Mouse (Mus musculus) CH12.LX (cell line): ENCODE data around the gene Gm21731. TPM values are rescaled to one million over a fixed set of nuclear protein-coding genes. Genes with fewer than 3 reads are reported as not detected.
"Not testable (repeated sequence)": the region's sequence is repeated elsewhere in the genome, so short reads cannot be mapped to it uniquely, and the experiment has no call there.

ENCODE experiments used
- DNase-seq: peaks from one replicate; pipeline ENCODE4 v3.0.0-alpha.2; 2013; ENCODE audit errors: extremely low read depth
- H3K27ac ChIP-seq: 2 replicates; pipeline ENCODE4 v1.5.1; 2012; ENCODE audit warnings: low read depth, mild to moderate bottlenecking, control low read depth, moderate library complexity; ENCODE audit not compliant: insufficient read depth
- H3K27me3 ChIP-seq: replicated peaks from 2 replicates; pipeline ENCODE3; 2012; ENCODE audit warnings: inconsistent platforms
- H3K36me3 ChIP-seq, 2 experiments: replicated peaks in 1 of 2; 2 replicates each; pipeline versions ENCODE3 to v1.6.1; 2012; ENCODE audit warnings: inconsistent platforms in 1 of 2, low read length in 1 of 2, mild to moderate bottlenecking in 1 of 2, mixed read lengths in 1 of 2, moderate library complexity in 1 of 2; ENCODE audit not compliant: control insufficient read depth in 1 of 2, insufficient read depth in 1 of 2
- H3K4me1 ChIP-seq, 2 experiments: 2 replicates each; pipeline ENCODE4 v1.6.1; 2012; ENCODE audit warnings: inconsistent platforms in 1 of 2, moderate library complexity in 1 of 2; ENCODE audit not compliant: insufficient read depth in 2 of 2, control insufficient read depth in 1 of 2
- H3K4me2 ChIP-seq: 2 replicates; pipeline ENCODE4 v1.6.1; 2012; ENCODE audit warnings: low read depth, mild to moderate bottlenecking, control low read depth; ENCODE audit not compliant: poor library complexity, insufficient read depth, severe bottlenecking
- H3K4me3 ChIP-seq, 3 experiments: fragments of 150-350 bp in 1 of 3; sonication (generic) in 1 of 3; replicated peaks in 1 of 3; 2 replicates each; pipeline versions ENCODE3 to v1.5.1; 2011 to 2012; ENCODE audit warnings: low read depth in 2 of 3, low read length in 2 of 3, mild to moderate bottlenecking in 2 of 3, moderate library complexity in 2 of 3, control low read depth in 1 of 3, improper control_type of control experiment in 1 of 3, inconsistent platforms in 1 of 3, mixed read lengths in 1 of 3; ENCODE audit not compliant: poor library complexity in 1 of 3
- H3K79me2 ChIP-seq: replicated peaks from 2 replicates; pipeline ENCODE4 v1.6.1; 2012; ENCODE audit warnings: mild to moderate bottlenecking, moderate library complexity; ENCODE audit not compliant: control insufficient read depth, poor library complexity, insufficient read depth, severe bottlenecking; ENCODE audit errors: extremely low read depth
- H3K9ac ChIP-seq: 2 replicates; pipeline ENCODE4 v1.6.1; 2012; ENCODE audit warnings: low read depth, mild to moderate bottlenecking, control low read depth, moderate library complexity; ENCODE audit not compliant: insufficient read depth
- H3K9me3 ChIP-seq: replicated peaks from 2 replicates; pipeline ENCODE3; 2012; ENCODE audit warnings: low read length, inconsistent platforms, mixed read lengths
- BHLHE40 ChIP-seq: IDR thresholded peaks from 2 replicates; pipeline ENCODE4 v1.6.1; 2011; ENCODE audit warnings: mild to moderate bottlenecking, low read depth, low read length, improper control_type of control experiment
- CHD2 ChIP-seq: IDR thresholded peaks from 2 replicates; pipeline ENCODE4 v1.6.1; 2011; ENCODE audit warnings: low read length, improper control_type of control experiment
- E2F4 ChIP-seq: IDR thresholded peaks from 2 replicates; pipeline ENCODE4 v1.6.1; 2011; ENCODE audit warnings: low read depth, low read length, improper control_type of control experiment; ENCODE audit not compliant: insufficient replicate concordance
- EP300 ChIP-seq: IDR thresholded peaks from 2 replicates; pipeline ENCODE4 v1.6.1; 2011; ENCODE audit warnings: low read length, improper control_type of control experiment
- ETS1 ChIP-seq: conservative IDR thresholded peaks from 2 replicates; pipeline ENCODE4 v1.6.1; 2012; ENCODE audit warnings: low read depth, mild to moderate bottlenecking, inconsistent platforms, low read length, improper control_type of control experiment, moderate library complexity
- IRF4 ChIP-seq: IDR thresholded peaks from 2 replicates; pipeline ENCODE4 v1.6.1; 2014; ENCODE audit warnings: low read depth, mild to moderate bottlenecking, inconsistent platforms, low read length, improper control_type of control experiment
- MAFK ChIP-seq: IDR thresholded peaks from 2 replicates; pipeline ENCODE4 v1.6.1; 2011; ENCODE audit warnings: low read length, improper control_type of control experiment; ENCODE audit not compliant: insufficient replicate concordance
- MAX ChIP-seq: IDR thresholded peaks from 2 replicates; pipeline ENCODE4 v1.6.1; 2011; ENCODE audit warnings: low read length, improper control_type of control experiment
- MYC ChIP-seq: IDR thresholded peaks from 2 replicates; pipeline ENCODE4 v1.6.1; 2011; ENCODE audit warnings: low read depth, mild to moderate bottlenecking, improper control_type of control experiment, low read length
- POLR2A ChIP-seq: IDR thresholded peaks from 2 replicates; pipeline ENCODE4 v1.6.1; 2011; ENCODE audit warnings: low read depth, mild to moderate bottlenecking, improper control_type of control experiment, low read length
- RCOR1 ChIP-seq: conservative IDR thresholded peaks from 2 replicates; pipeline ENCODE4 v1.6.1; 2012; ENCODE audit warnings: low read depth, mild to moderate bottlenecking, inconsistent platforms, low read length, improper control_type of control experiment
- SMC3 ChIP-seq: IDR thresholded peaks from 2 replicates; pipeline ENCODE4 v1.6.1; 2011; ENCODE audit warnings: low read depth, low read length, improper control_type of control experiment
- TBP ChIP-seq: conservative IDR thresholded peaks from 2 replicates; pipeline ENCODE4 v1.6.1; 2011; ENCODE audit warnings: low read depth, low read length, improper control_type of control experiment
- TCF12 ChIP-seq: IDR thresholded peaks from 2 replicates; pipeline ENCODE4 v1.6.1; 2014; ENCODE audit warnings: low read depth, mild to moderate bottlenecking, inconsistent platforms, low read length, improper control_type of control experiment
- ZMIZ1 ChIP-seq: IDR thresholded peaks from 2 replicates; pipeline ENCODE4 v1.6.1; 2012; ENCODE audit warnings: low read depth, mild to moderate bottlenecking, inconsistent platforms, low read length, improper control_type of control experiment
- ZNF384 ChIP-seq: IDR thresholded peaks from 2 replicates; pipeline ENCODE4 v1.6.1; 2012; ENCODE audit warnings: low read depth, low read length, improper control_type of control experiment, inconsistent platforms
- dilution Hi-C: fragments of 300-500 bp; cut with MboI; formaldehyde crosslinking; loops from 2 replicates; pipeline ENCODE4 v1.14.3; 2020; ENCODE audit warnings: low sequenced_read_pairs; ENCODE audit not compliant: extremely low pct_unique_long_range_greater_than_20kb, extremely low pct_ligation_motif_present
- in situ Hi-C: fragments of 300-500 bp; cut with MboI; formaldehyde crosslinking; loops from 3 replicates; pipeline ENCODE4 v1.14.3; 2019; ENCODE audit warnings: low sequenced_read_pairs, low pct_ligation_motif_present, low pct_unique_long_range_greater_than_20kb, mixed read lengths
- polyA plus RNA-seq: library from polyadenylated mRNA; unstranded; fragments of >175 nt; gene quantifications from 2 replicates; pipeline ENCODE4 v1.2.1, GENCODE M21; 2012; ENCODE audit warnings: low read depth; ENCODE audit not compliant: insufficient read length
- total RNA-seq, 2 experiments: library from RNA; depleted of rRNA; stranded (reverse); fragments of 300-350 nt in 1 of 2; fragments of >200 nt in 1 of 2; gene quantifications; 2 replicates each; pipeline ENCODE4 v1.2.3; 2012 to 2014

Gm21731 gene
- total and polyA plus RNA-seq, 3 experiments = not detected

DNA sequence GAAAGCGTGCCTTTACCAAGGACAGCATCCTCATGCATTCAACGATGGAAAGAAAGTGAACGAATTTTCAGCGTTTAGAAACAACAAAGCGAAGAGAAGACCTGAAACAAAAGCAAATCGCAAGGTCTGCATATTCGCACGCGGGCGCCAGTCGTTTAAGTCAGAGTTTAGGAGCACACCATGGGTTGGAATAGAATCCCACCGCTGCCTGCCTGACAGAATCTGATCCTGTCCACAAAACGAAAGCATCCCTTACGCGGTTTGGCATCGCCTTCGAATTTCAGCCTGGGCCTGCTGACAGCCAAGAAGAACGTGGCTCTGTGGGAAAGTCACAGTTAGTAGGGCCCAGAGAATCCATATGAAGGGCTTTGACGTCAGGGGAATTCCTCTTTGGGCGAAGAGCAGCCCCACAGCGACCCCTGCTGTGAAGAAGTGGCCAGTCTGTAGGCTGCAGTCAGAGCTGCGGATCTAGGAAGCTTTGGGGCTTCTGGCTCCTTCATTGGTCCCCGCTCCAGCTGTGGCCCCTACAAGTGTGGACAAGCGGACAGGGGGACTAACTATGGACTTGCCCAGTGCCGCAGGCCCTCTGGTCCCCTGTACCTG is 6.4 kb upstream of the Gm21731 start:
- H3K79me2 ChIP-seq, H3K27ac ChIP-seq, dilution Hi-C loops, H3K27me3 ChIP-seq, H3K4me1 ChIP-seq, H3K36me3 ChIP-seq, H3K9me3 ChIP-seq, H3K9ac ChIP-seq, in situ Hi-C loops, H3K4me3 ChIP-seq, DNase-seq, H3K4me2 ChIP-seq: not testable (repeated sequence)
- 0 out of 2 replicates have a peak, but pooled peaks have one; percentile 4 for TF ChIP-seq SMC3

DNA sequence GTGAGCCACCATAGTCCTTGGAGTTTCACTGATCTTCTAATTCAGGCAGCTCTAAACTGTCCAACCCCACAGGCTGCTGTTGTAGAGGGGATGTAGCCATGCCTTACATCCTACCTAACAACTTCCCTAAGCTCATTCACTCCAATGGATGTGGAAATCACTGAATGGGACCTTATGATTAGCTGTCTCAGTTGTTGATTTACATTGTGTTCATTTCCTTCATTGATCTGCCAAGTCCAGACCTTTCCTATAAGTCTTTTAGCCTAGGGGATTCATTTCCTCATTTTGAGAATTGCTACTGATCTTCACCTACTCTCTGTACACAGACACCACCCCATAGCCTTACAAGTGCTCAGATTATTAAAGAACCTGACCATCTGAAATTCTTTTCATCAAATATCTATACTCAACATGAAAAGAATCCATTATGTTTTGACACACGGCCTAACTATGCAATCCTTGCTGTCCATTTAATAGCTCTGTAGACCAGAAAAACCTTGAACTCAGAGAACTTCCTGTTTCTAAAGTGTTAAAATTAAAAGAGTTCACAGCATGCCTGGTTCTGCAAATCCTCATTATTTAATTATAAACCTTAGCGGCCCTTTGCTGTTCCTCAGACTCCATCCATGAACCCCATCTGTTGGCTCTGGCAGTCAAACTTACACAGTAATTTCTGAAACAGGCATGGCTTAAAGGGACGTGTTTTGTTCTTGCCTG is 12.5 kb downstream of the Gm21731 start:
- dilution Hi-C loops, H3K27ac ChIP-seq, H3K4me3 ChIP-seq, DNase-seq, H3K9me3 ChIP-seq, H3K4me2 ChIP-seq, in situ Hi-C loops, H3K79me2 ChIP-seq, H3K36me3 ChIP-seq, H3K9ac ChIP-seq, H3K4me1 ChIP-seq, H3K27me3 ChIP-seq: not testable (repeated sequence)

DNA sequence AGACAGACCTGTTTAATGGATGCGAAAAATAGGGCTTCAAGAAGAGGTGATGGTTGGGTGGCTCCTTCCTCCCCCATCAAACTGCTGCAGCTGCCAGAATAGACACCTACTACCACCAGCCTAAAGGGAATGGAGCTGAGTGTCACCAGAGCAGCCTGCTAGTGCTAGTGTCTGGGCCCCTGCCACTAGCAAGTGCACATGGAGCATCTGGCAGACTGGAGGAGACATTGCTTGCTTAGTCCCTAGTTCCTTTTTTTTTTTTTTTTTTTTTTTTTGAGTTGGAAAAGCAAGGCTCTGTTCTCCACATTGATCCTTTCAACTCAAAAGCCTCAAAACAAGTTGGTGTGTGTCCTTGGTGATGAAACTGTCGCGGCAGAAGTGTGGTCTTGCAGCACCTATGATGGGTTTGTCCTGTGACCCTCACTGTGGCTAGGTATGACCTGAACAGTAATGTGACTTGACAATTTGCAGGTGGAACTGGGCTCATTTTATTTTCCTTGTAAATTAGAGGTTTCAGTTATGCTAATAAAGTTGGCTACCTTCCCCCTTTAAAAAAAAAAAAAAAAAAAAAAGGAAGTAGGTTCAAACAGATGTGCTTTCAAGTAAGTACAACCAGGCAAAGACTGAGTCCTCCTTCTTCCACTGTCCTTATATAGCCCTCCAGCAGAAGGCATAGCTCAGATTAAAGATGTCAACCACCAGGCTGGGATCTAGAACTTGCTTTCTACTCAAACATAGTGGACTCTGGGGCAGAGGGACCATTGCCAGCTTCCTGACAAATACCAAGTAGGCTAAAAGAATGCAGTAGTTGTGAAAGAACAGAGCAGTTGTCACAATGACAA is 20.1 kb downstream of the Gm21731 start:
- TF ChIP-seq MAFK (peak; percentile 54; the same call in 1 of the 2 replicates), ETS1 (peak; percentile 57), ZNF384 (peak; percentile 91), EP300 (peak; percentile 88), TCF12 (peak; percentile 82), RCOR1 (peak; percentile 76), ZMIZ1 (peak; percentile 24; the same call in 1 of the 2 replicates), E2F4 (peak; percentile 71; the same call in 1 of the 2 replicates), CHD2 (peak; percentile 48; the same call in 1 of the 2 replicates), BHLHE40 (peak; percentile 80), TBP (peak; percentile 55), MAX (peak; percentile 40; the same call in 1 of the 2 replicates), POLR2A (peak; percentile 39; the same call in 1 of the 2 replicates), MYC (peak; percentile 70; the same call in 1 of the 2 replicates), IRF4 (peak; percentile 68; the same call in 1 of the 2 replicates)
- H3K79me2 ChIP-seq, H3K9me3 ChIP-seq, dilution Hi-C loops, in situ Hi-C loops, H3K27me3 ChIP-seq, H3K36me3 ChIP-seq: not testable (repeated sequence)
- DNase-seq = peak; percentile 95
- peaks cover 8 to 23% of the 10 kb centered on the region in 2 experiments for H3K4me1 ChIP-seq
- peak overlapping the region; percentile 66; the same call in 1 of the 2 replicates for H3K9ac ChIP-seq
- peak overlapping the region; percentile 88; the same call in 1 of the 2 replicates for H3K4me2 ChIP-seq
- H3K4me3 ChIP-seq = peak overlapping the region in 1 of 3 experiments; percentile 28
- peak overlapping the region; percentile 100 for H3K27ac ChIP-seq
